Mouse (Mus musculus): ENCODE measurements around the gene Bloc1s5.

DNA sequence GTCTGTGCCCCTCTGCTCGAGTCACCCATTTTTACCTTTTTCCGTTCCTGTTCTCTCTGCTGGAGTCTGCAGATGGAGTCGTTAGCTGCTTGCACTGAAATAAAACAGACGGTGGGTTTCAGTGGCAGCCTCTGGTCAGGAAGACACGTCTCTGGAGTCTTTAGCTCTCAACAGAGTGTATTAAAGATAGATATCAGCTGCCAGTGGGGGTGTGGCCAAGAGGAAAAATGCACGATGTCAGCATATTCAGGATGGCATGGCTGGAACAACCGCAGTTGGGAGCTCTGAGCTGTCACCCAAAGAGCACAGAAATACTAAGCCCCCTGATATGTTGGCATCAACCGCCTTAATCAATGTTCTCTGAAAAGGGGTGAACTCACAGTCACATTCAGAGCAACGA lies 22.3 kb downstream of the Bloc1s5 start:
- TF ChIP-seq CTCF (IDR thresholded peaks at IDR 0.05; ENCODE audit: insufficient read depth, low read length) (no peak), POLR2A (IDR thresholded peaks at IDR 0.05; ENCODE audit: borderline replicate concordance, extremely low read depth, low read depth, low read length) (no peak)

Data from lung, adult 2 months (tissue).